Mouse (Mus musculus): ENCODE results near the gene Pick1.
"Not testable (repeated sequence)": the region's sequence is repeated elsewhere in the genome, so short reads cannot be mapped to it uniquely, and the experiment has no call there.

Pick1 gene

GRCm38 (mm10) chr15:79225780-79226179 lies 3.2 kb upstream of the Pick1 start:
- DNase-seq: not testable (repeated sequence)

- no peak for DNase-seq
Observed at GRCm38 (mm10) chr15:79235268-79235667, 6.3 kb downstream of the Pick1 start.

- no peak for DNase-seq
Observed at GRCm38 (mm10) chr15:79238036-79238435, 9.1 kb downstream of the Pick1 start.

GRCm38 (mm10) chr15:79242574-79243233 lies 13.7 kb downstream of the Pick1 start:
- no peak for DNase-seq

GRCm38 (mm10) chr15:79243234-79244042 lies 14.5 kb downstream of the Pick1 start:
- peak; percentile 93 to 95 for DNase-seq

GRCm38 (mm10) chr15:79244071-79244893 lies 15.3 kb downstream of the Pick1 start:
- DNase-seq: peak; percentile 51 to 56

GRCm38 (mm10) chr15:79245321-79245720 lies 16.3 kb downstream of the Pick1 start:
- no peak for DNase-seq

GRCm38 (mm10) chr15:79250236-79250635 lies 21.3 kb downstream of the Pick1 start:
- DNase-seq: no peak

- DNase-seq: no peak
Observed at GRCm38 (mm10) chr15:79251168-79251567, 22.2 kb downstream of the Pick1 start.

GRCm38 (mm10) chr15:79251781-79252491 lies 23.0 kb downstream of the Pick1 start:
- DNase-seq: no peak

GRCm38 (mm10) chr15:79252580-79252979 lies 23.6 kb downstream of the Pick1 start:
- no peak for DNase-seq

GRCm38 (mm10) chr15:79254661-79255060 lies 25.7 kb downstream of the Pick1 start, which contains the start of gene Slc16a8:
Gene Slc16a8, minus strand, starts transcription at chr15:79254761.
- DNase-seq: no peak

GRCm38 (mm10) chr15:79258521-79258920 lies 29.5 kb downstream of the Pick1 start:
- DNase-seq: peak in 1 of 2 experiments; percentile 41

- peak in 1 of 2 experiments; percentile 32 for DNase-seq
Observed at GRCm38 (mm10) chr15:79261095-79261725, 32.2 kb downstream of the Pick1 start.

- no peak for DNase-seq
Observed at GRCm38 (mm10) chr15:79261757-79262156, 32.8 kb downstream of the Pick1 start.

- DNase-seq: peak in 1 of 2 experiments; percentile 34
Observed at GRCm38 (mm10) chr15:79262375-79262774, 33.4 kb downstream of the Pick1 start.

- DNase-seq: no peak
Observed at GRCm38 (mm10) chr15:79262786-79263309, 33.9 kb downstream of the Pick1 start.

- DNase-seq: no peak
Observed at GRCm38 (mm10) chr15:79263726-79264125, 34.8 kb downstream of the Pick1 start.

GRCm38 (mm10) chr15:79265384-79265783 lies 36.4 kb downstream of the Pick1 start:
- no peak for DNase-seq

- DNase-seq: no peak
Observed at GRCm38 (mm10) chr15:79268521-79268920, 39.5 kb downstream of the Pick1 start.

GRCm38 (mm10) chr15:79270317-79271123 lies 41.5 kb downstream of the Pick1 start:
- DNase-seq: peak; percentile 86 to 89

Data from lung, adult 18-20 months (tissue).